Mouse (Mus musculus) MEL (cell line): ENCODE data around the gene 2310022A10Rik. TPM values are rescaled to one million over a fixed set of nuclear protein-coding genes. Genes with fewer than 3 reads are reported as not detected.
A peak's percentile ranks its signal among the peaks of the same experiment; 100 is the strongest.

Experiments
- DNase-seq: peaks from one replicate; pipeline ENCODE4 v3.0.0; 2011; ENCODE audit warnings: low read depth, low spot score
- H3K27ac ChIP-seq: 2 replicates; pipeline ENCODE4 v1.5.1; 2012; ENCODE audit warnings: low read depth, mild to moderate bottlenecking, control low read depth, low read length, moderate library complexity; ENCODE audit not compliant: control insufficient read depth
- H3K27me3 ChIP-seq, 2 experiments: fragments of 150-350 bp in 1 of 2; sonication (generic) in 1 of 2; 2 replicates each; pipeline ENCODE4 v1.6.1; 2012; ENCODE audit warnings: low read length in 2 of 2, mild to moderate bottlenecking in 2 of 2, improper control_type of control experiment in 1 of 2, moderate library complexity in 1 of 2; ENCODE audit not compliant: insufficient read depth in 2 of 2, control insufficient read depth in 1 of 2
- H3K36me3 ChIP-seq, 2 experiments: 2 replicates each; pipeline ENCODE4 v1.6.1; 2012 to 2014; ENCODE audit warnings: low read length in 2 of 2, improper control_type of control experiment in 1 of 2, inconsistent platforms in 1 of 2, mild to moderate bottlenecking in 1 of 2; ENCODE audit not compliant: insufficient read depth in 2 of 2, control insufficient read depth in 1 of 2
- H3K4me1 ChIP-seq, 2 experiments: fragments of 150-350 bp in 1 of 2; sonication (generic) in 1 of 2; 2 replicates each; pipeline ENCODE4 v1.6.1; 2012; ENCODE audit warnings: low read length in 2 of 2, improper control_type of control experiment in 1 of 2, mild to moderate bottlenecking in 1 of 2; ENCODE audit not compliant: insufficient read depth in 2 of 2, control insufficient read depth in 1 of 2
- H3K4me3 ChIP-seq, 2 experiments: fragments of 150-350 bp in 1 of 2; sonication (generic) in 1 of 2; 2 replicates each; pipeline ENCODE4 v1.5.1; 2012; ENCODE audit warnings: low read depth in 2 of 2, low read length in 2 of 2, mild to moderate bottlenecking in 2 of 2, moderate library complexity in 2 of 2, control low read depth in 1 of 2, improper control_type of control experiment in 1 of 2; ENCODE audit not compliant: control insufficient read depth in 1 of 2, insufficient read depth in 1 of 2
- H3K79me2 ChIP-seq: 2 replicates; pipeline ENCODE4 v1.6.1; 2012; ENCODE audit warnings: mild to moderate bottlenecking, low read length, moderate library complexity; ENCODE audit not compliant: control insufficient read depth, poor library complexity, insufficient read depth
- H3K9ac ChIP-seq: 2 replicates; pipeline ENCODE4 v1.6.1; 2012; ENCODE audit warnings: low read depth, mild to moderate bottlenecking, control low read depth, low read length, moderate library complexity; ENCODE audit not compliant: control insufficient read depth, poor library complexity, severe bottlenecking
- H3K9me3 ChIP-seq: fragments of 150-350 bp; sonication (generic); replicated peaks from 2 replicates; pipeline ENCODE4 v1.6.1; 2012; ENCODE audit warnings: mild to moderate bottlenecking, low read length, improper control_type of control experiment, moderate library complexity; ENCODE audit not compliant: insufficient read depth
- BHLHE40 ChIP-seq: IDR thresholded peaks from 2 replicates; pipeline ENCODE4 v1.6.1; 2012; ENCODE audit warnings: low read depth, mild to moderate bottlenecking, inconsistent platforms, low read length, improper control_type of control experiment, borderline replicate concordance
- CHD1 ChIP-seq: IDR thresholded peaks from 2 replicates; pipeline ENCODE4 v1.6.1; 2012; ENCODE audit warnings: low read depth, mild to moderate bottlenecking, inconsistent platforms, low read length, improper control_type of control experiment
- CTCF ChIP-seq, 3 experiments: IDR thresholded peaks in 2 of 3; conservative IDR thresholded peaks in 1 of 3; 2 replicates each; pipeline ENCODE4 v1.5.1; 2011 to 2012; ENCODE audit warnings: low read length in 3 of 3, low read depth in 2 of 3, mild to moderate bottlenecking in 2 of 3, improper control_type of control experiment in 1 of 3, inconsistent platforms in 1 of 3, mixed read lengths in 1 of 3, moderate library complexity in 1 of 3; ENCODE audit not compliant: control insufficient read depth in 1 of 3, insufficient read depth in 1 of 3, poor library complexity in 1 of 3, severe bottlenecking in 1 of 3
- E2F4 ChIP-seq: IDR thresholded peaks from 2 replicates; pipeline ENCODE4 v1.6.1; 2011; ENCODE audit warnings: low read depth, low read length, improper control_type of control experiment, borderline replicate concordance
- EP300 ChIP-seq, 2 experiments: IDR thresholded peaks; 2 replicates each; pipeline ENCODE4 v1.6.1; 2011; ENCODE audit warnings: improper control_type of control experiment in 2 of 2, low read length in 2 of 2, low read depth in 1 of 2, mild to moderate bottlenecking in 1 of 2
- GATA1 ChIP-seq: IDR thresholded peaks from 2 replicates; pipeline ENCODE4 v1.6.1; 2011; ENCODE audit warnings: low read depth, low read length, improper control_type of control experiment
- HCFC1 ChIP-seq: IDR thresholded peaks from 2 replicates; pipeline ENCODE4 v1.6.1; 2012; ENCODE audit warnings: low read depth, mild to moderate bottlenecking, inconsistent platforms, low read length, improper control_type of control experiment, moderate library complexity
- JUND ChIP-seq: IDR thresholded peaks from 2 replicates; pipeline ENCODE4 v1.6.1; 2011; ENCODE audit warnings: low read depth, mild to moderate bottlenecking, improper control_type of control experiment, low read length
- MAFK ChIP-seq: IDR thresholded peaks from 2 replicates; pipeline ENCODE4 v1.6.1; 2011; ENCODE audit warnings: low read depth, mild to moderate bottlenecking, low read length, improper control_type of control experiment, borderline replicate concordance
- MAX ChIP-seq: IDR thresholded peaks from 2 replicates; pipeline ENCODE4 v1.6.1; 2011; ENCODE audit warnings: low read length, improper control_type of control experiment
- MEF2A ChIP-seq: IDR thresholded peaks from 2 replicates; pipeline ENCODE4 v1.6.1; 2014; ENCODE audit warnings: low read depth, mild to moderate bottlenecking, inconsistent platforms, low read length, improper control_type of control experiment; ENCODE audit not compliant: poor library complexity, insufficient replicate concordance, severe bottlenecking; ENCODE audit errors: extremely low read depth
- MXI1 ChIP-seq: IDR thresholded peaks from 2 replicates; pipeline ENCODE4 v1.6.1; 2011; ENCODE audit warnings: mild to moderate bottlenecking, low read depth, low read length, improper control_type of control experiment
- MYC ChIP-seq: IDR thresholded peaks from 2 replicates; pipeline ENCODE4 v1.6.1; 2011; ENCODE audit warnings: low read depth, mild to moderate bottlenecking, low read length, improper control_type of control experiment, moderate library complexity
- NRF1 ChIP-seq: IDR thresholded peaks from 2 replicates; pipeline ENCODE4 v1.6.1; 2014; ENCODE audit warnings: low read depth, mild to moderate bottlenecking, inconsistent platforms, low read length, improper control_type of control experiment, moderate library complexity; ENCODE audit not compliant: poor library complexity, insufficient read depth, severe bottlenecking
- POLR2AphosphoS2 ChIP-seq: IDR thresholded peaks from 2 replicates; pipeline ENCODE4 v1.6.1; 2011; ENCODE audit warnings: low read length, improper control_type of control experiment
- RAD21 ChIP-seq: IDR thresholded peaks from 2 replicates; pipeline ENCODE4 v1.6.1; 2011; ENCODE audit warnings: mild to moderate bottlenecking, low read depth, low read length, improper control_type of control experiment
- SMC3 ChIP-seq: IDR thresholded peaks from 2 replicates; pipeline ENCODE4 v1.6.1; 2011; ENCODE audit warnings: low read depth, low read length, improper control_type of control experiment
- TCF12 ChIP-seq: IDR thresholded peaks from 2 replicates; pipeline ENCODE4 v1.6.1; 2014; ENCODE audit warnings: low read depth, mild to moderate bottlenecking, inconsistent platforms, low read length, improper control_type of control experiment, moderate library complexity
- USF2 ChIP-seq, 2 experiments: IDR thresholded peaks; 2 replicates each; pipeline ENCODE4 v1.6.1; 2011 to 2012; ENCODE audit warnings: improper control_type of control experiment in 2 of 2, low read length in 2 of 2, borderline replicate concordance in 1 of 2, inconsistent platforms in 1 of 2, low read depth in 1 of 2, mild to moderate bottlenecking in 1 of 2; ENCODE audit not compliant: insufficient read depth in 1 of 2
- ZMIZ1 ChIP-seq: IDR thresholded peaks from 2 replicates; pipeline ENCODE4 v1.6.1; 2012; ENCODE audit warnings: low read depth, mild to moderate bottlenecking, inconsistent platforms, low read length, improper control_type of control experiment, moderate library complexity
- ZNF384 ChIP-seq: IDR thresholded peaks from 2 replicates; pipeline ENCODE4 v1.6.1; 2012; ENCODE audit warnings: low read depth, mild to moderate bottlenecking, inconsistent platforms, low read length, improper control_type of control experiment
- polyA plus RNA-seq, 2 experiments: library from polyadenylated mRNA; stranded (reverse) in 1 of 2; unstranded in 1 of 2; fragments of >175 nt in 1 of 2; fragments of >200 nt in 1 of 2; gene quantifications; 2 replicates each; pipeline versions ENCODE4 v1.2.1 to v1.2.4; 2012; ENCODE audit warnings: low replicate concordance in 2 of 2, low read depth in 1 of 2; ENCODE audit not compliant: insufficient read length in 2 of 2, insufficient read depth in 1 of 2, missing spikeins in 1 of 2
- total RNA-seq: library from RNA; depleted of rRNA; stranded (reverse); fragments of 300-350 nt; gene quantifications from 2 replicates; pipeline ENCODE4 v1.2.3, GENCODE M21; 2012

The 2310022A10Rik gene
- total and polyA plus RNA-seq, 3 experiments = 6.6 to 33.2 TPM; not detected in 1

- TF ChIP-seq POLR2AphosphoS2 = no peak
- TF ChIP-seq ZMIZ1 = no peak
- TF ChIP-seq EP300 (IDR thresholded peaks at IDR 0.05; ENCODE audit: low read depth in 1 of 2, low read length in 2 of 2) = no peak
- TF ChIP-seq RAD21 = no peak
- no peak for TF ChIP-seq MAFK
- TF ChIP-seq ZNF384 = no peak
- no peak for TF ChIP-seq TCF12
- no peak for TF ChIP-seq MAX
- TF ChIP-seq E2F4 = no peak
- TF ChIP-seq NRF1 = no peak
- TF ChIP-seq MYC = no peak
- no peak for TF ChIP-seq CHD1
- no peak for TF ChIP-seq MXI1
- no peak for TF ChIP-seq JUND
- no peak for TF ChIP-seq HCFC1
- TF ChIP-seq GATA1 = no peak
- TF ChIP-seq MEF2A = no peak
- TF ChIP-seq BHLHE40 = no peak
- TF ChIP-seq USF2 (IDR thresholded peaks at IDR 0.05; ENCODE audit: borderline replicate concordance in 1 of 2, insufficient read depth in 1 of 2, low read depth in 1 of 2, low read length in 2 of 2) = no peak
- Histone ChIP-seq H3K4me3 (no peak overlapping the region), H3K9me3 (no peaks in the 10 kb centered on the region), H3K4me1 (no peaks in the 10 kb centered on the region; a peak in 1 of 4 replicates), H3K9ac (no peak overlapping the region), H3K79me2 (no peaks in the 10 kb centered on the region), H3K36me3 (no peaks in the 10 kb centered on the region), H3K27ac (no peak overlapping the region), H3K27me3 (no peaks in the 10 kb centered on the region)
- DNase-seq = no peak
Observed at GRCm38 (mm10) chr7:27529070-27529469, 24.0 kb upstream of the 2310022A10Rik start.

- Histone ChIP-seq H3K27me3 (no peaks in the 10 kb centered on the region), H3K27ac (no peak overlapping the region), H3K36me3 (no peaks in the 10 kb centered on the region), H3K9me3 (no peaks in the 10 kb centered on the region), H3K9ac (no peak overlapping the region), H3K4me3 (no peak overlapping the region), H3K4me1 (peaks cover 0 to 11% of the 10 kb centered on the region in 2 experiments; a peak in 2 of 4 replicates), H3K79me2 (no peaks in the 10 kb centered on the region)
- no peak for DNase-seq
- TF ChIP-seq CHD1 = no peak
- peak; percentile 17; the same call in 1 of the 2 replicates for TF ChIP-seq SMC3
- TF ChIP-seq CTCF (IDR thresholded peaks at IDR 0.05 in 2 of 3, conservative IDR thresholded peaks at IDR 0.05 in 1 of 3; ENCODE audit: control insufficient read depth in 1 of 3, insufficient read depth in 1 of 3, low read depth in 2 of 3, low read length in 3 of 3, poor library complexity in 1 of 3, severe bottlenecking in 1 of 3) = peak in 2 of 3 experiments; percentile 24 to 32; a peak in 3 of 6 replicates
- TF ChIP-seq MYC = no peak
Observed at GRCm38 (mm10) chr7:27530937-27531336, 22.1 kb upstream of the 2310022A10Rik start.
